Comparison of ENCODE assay signal across 15 mouse cellular contexts in genomic region chr12:107734536-107734935, GRCm38 (mm10).
DNase-seq lines count a peak whose midpoint lies in the region; ATAC-seq lines count a peak whose summit lies in the region.
"Had no signal": no experiment of that assay in that cellular context is flagged by ENCODE, and none has a peak within 500 bp of the region (broad histone marks: within the 10 kb centered on the region; RNA-seq: fewer than 3 reads in every experiment).

No protein-coding gene starts in this region.

- ATAC-seq in inflammation-experienced regulatory T-cells, adult 6 months, result peak; percentile 71
- ATAC-seq: intestine, postnatal 0 days; midbrain, embryonic 15.5 days had no signal

- DNase-seq in lung, postnatal 25 days (ENCODE audit: low spot score), result peak; percentile 14
- no peak for DNase-seq in lung, postnatal 10 days
- peak; percentile 71 for DNase-seq in CD4-positive helper T cell, adult 2 months (ENCODE audit: low read depth, low spot score)
- DNase-seq in thymus, postnatal 14 days, result peak; percentile 71
- DNase-seq in gastrocnemius, postnatal 36 days, result no peak
- DNase-seq in MN1 (ENCODE audit: low spot score), result no peak
- no peak for DNase-seq in frontal cortex, postnatal 25 days (ENCODE audit: low spot score in 2 of 2)
- DNase-seq: adrenal gland, adult 2 months; cerebellum, adult 9-11 months; gastrocnemius, postnatal 10 days; heart, adult 18-20 months; heart, postnatal 36 days had no signal

- intact Hi-C loops in gastrocnemius, postnatal 36 days (cut with DNase I), result no loop called here

Comparison
In these comparisons a context has a peak if more than half of its experiments do, and no peak if none do; other contexts are left out.
1. DNase-seq: peak in lung, postnatal 25 days (single experiment), CD4-positive helper T cell, adult 2 months (single experiment) and thymus, postnatal 14 days (single experiment); none in lung, postnatal 10 days (single experiment), gastrocnemius, postnatal 36 days (0 of 2), MN1 (single experiment) and frontal cortex, postnatal 25 days (0 of 2).